Mouse (Mus musculus) hindbrain, embryonic 10.5 days (tissue): Measurements from ENCODE around the gene Mgst3. TPM values are rescaled to one million over a fixed set of nuclear protein-coding genes. Genes with fewer than 3 reads are reported as not detected.

Source experiments
- DNase-seq: peaks from one replicate; pipeline ENCODE4 v3.0.0-alpha.2; 2017; ENCODE audit warnings: low spot score
- H3K27ac ChIP-seq: fragments of 300-500 bp; sonication (generic); 2 replicates; pipeline ENCODE4 v1.5.1; 2016; ENCODE audit warnings: mild to moderate bottlenecking, moderate library complexity
- H3K27me3 ChIP-seq: fragments of 300-500 bp; sonication (generic); 2 replicates; pipeline ENCODE4 v1.6.1; 2016; ENCODE audit warnings: mild to moderate bottlenecking; ENCODE audit not compliant: poor library complexity, insufficient read depth, severe bottlenecking
- H3K36me3 ChIP-seq: fragments of 300-500 bp; sonication (generic); 2 replicates; pipeline ENCODE4 v1.6.1; 2016; ENCODE audit warnings: mild to moderate bottlenecking, moderate library complexity
- H3K4me1 ChIP-seq: fragments of 300-500 bp; sonication (generic); replicated peaks from 2 replicates; pipeline ENCODE4 v1.6.1; 2016; ENCODE audit warnings: mild to moderate bottlenecking
- H3K4me3 ChIP-seq: fragments of 300-500 bp; sonication (generic); 2 replicates; pipeline ENCODE4 v1.5.1; 2016; ENCODE audit warnings: mild to moderate bottlenecking, moderate library complexity
- H3K9me3 ChIP-seq: fragments of 300-500 bp; sonication (generic); 2 replicates; pipeline ENCODE4 v1.6.1; 2016; ENCODE audit warnings: mild to moderate bottlenecking, moderate library complexity
- WGBS: fragments of 180-500 bp; shearing (Covaris S2); methylation state at CpG from one replicate; pipeline ENCODE4 v1.1.7; 2016; 5-methylcytosine and 5-hydroxymethylcytosine counted together
- polyA plus RNA-seq: library from polyadenylated mRNA; unstranded; fragments of >200 nt; fragmentation: Nextera tagmentation; extraction: Ambion mirVana; gene quantifications from 2 replicates; pipeline ENCODE4 v1.2.1, GENCODE M21; 2016

Mgst3 gene
- polyA plus RNA-seq, 1 experiment from 2014 or later, result 83.9 TPM

DNA sequence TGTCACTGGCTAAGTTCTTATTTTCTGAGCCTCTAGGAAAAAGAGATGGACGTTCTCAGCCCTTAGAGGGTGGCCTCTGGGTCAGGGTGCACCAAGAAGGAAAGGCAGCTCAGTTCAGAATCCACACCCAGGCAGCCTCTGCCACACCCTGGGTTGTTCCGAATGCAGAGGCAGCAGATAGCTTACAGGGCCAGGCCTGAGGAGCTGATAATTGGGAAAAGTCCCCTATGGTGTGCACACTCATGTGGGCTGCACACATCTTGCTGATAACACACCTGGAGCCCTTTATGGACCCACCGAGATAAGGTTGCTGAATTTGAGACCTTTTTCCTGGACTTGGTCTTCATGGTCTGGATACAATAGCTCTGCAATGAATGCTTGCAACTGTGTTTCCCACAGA, 9.5 kb downstream of the Mgst3 start:
- WGBS, result 72% methylated on average over 3 of the region's 3 CpGs
- DNase-seq, result no peak

DNA sequence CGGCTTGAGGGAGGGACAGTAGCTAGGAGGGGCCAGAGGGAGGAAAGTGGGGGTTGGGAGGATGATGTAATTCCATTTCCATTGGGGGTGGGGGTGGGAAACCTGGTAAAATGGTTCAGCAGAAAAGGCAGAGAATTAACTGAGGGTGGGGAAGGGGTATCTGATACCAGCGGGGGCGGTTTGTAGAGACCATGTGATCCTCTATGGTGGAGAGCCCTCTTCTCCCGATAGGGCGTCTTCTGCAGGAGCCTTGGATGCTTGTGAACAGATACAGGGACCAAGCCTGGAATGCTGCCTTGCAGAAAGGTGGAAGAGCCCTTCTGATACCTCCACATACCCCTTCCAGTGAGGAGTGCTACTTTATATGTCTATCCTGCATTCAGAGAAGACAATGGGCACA, 10.5 kb downstream of the Mgst3 start:
- Histone ChIP-seq H3K4me3 (no peak overlapping the region), H3K27ac (peak overlapping the region; percentile 54; the same call in 1 of the 2 replicates), H3K4me1 (peaks cover 20% of the 10 kb centered on the region), H3K27me3 (0 out of 2 replicates have a peak, but pooled peaks cover 3% of the 10 kb centered on the region), H3K36me3 (no peaks in the 10 kb centered on the region), H3K9me3 (no peaks in the 10 kb centered on the region)
- no peak for DNase-seq
- WGBS, result 86% methylated on average over 5 of the region's 5 CpGs

More for the DNA sequence above, 9.5 kb downstream of the Mgst3 start:
- peaks cover 20% of the 10 kb centered on the region for H3K4me1 ChIP-seq
- 0 out of 2 replicates have a peak overlapping the region, but pooled peaks have one; percentile 54 for H3K27ac ChIP-seq
- no peaks in the 10 kb centered on the region for H3K9me3 ChIP-seq
- 0 out of 2 replicates have a peak, but pooled peaks cover 3% of the 10 kb centered on the region for H3K27me3 ChIP-seq
- no peaks in the 10 kb centered on the region for H3K36me3 ChIP-seq
- no peak overlapping the region for H3K4me3 ChIP-seq

DNA sequence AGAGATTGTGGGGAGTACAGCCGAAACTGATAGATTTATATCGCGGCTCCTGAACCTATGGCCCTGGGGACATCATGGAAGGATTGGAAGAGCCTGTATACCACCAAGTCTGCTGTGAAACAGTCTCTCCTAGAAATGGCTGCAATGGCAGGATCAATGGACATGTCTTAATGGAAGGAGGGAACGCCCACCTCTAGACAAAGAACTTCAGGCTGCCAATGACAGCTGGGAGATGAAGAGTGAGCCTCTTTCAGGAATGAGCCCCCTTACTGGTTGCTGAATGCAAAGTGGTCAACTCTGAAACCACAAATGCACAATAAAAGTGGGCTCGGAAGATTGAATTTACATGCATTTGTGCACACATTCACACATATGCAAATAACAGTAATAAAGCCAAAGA, 10.9 kb downstream of the Mgst3 start:
- 81% methylated on average over 5 of the region's 5 CpGs for WGBS
- no peak overlapping the region for H3K4me3 ChIP-seq
- H3K27me3 ChIP-seq, result 0 out of 2 replicates have a peak, but pooled peaks cover 3% of the 10 kb centered on the region
- H3K4me1 ChIP-seq, result peaks cover 20% of the 10 kb centered on the region
- H3K27ac ChIP-seq, result peak overlapping the region; percentile 54; the same call in 1 of the 2 replicates
- DNase-seq, result no peak
- H3K9me3 ChIP-seq, result no peaks in the 10 kb centered on the region
- H3K36me3 ChIP-seq, result no peaks in the 10 kb centered on the region

DNA sequence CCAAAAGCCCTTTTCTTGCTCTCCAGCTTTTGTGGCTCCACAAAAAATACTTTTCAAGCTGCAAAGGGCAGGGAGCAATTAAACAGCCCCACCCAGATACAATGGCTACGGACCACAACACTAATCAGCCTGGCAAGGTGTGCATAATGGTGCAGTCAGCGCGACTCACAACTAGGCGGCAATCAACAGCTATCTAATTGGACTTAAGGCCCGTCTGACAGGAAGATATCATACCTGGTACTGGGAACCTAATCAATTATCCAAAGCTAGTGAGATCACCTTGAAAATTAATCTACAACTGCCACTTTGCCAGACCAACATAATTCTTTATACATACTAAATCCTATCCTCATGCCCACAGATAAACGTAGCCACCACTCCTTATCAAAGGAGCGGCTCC, 11.3 kb downstream of the Mgst3 start:
- Histone ChIP-seq H3K9me3 (no peaks in the 10 kb centered on the region), H3K4me3 (no peak overlapping the region), H3K4me1 (peaks cover 20% of the 10 kb centered on the region), H3K27ac (peak overlapping the region; percentile 54; the same call in 1 of the 2 replicates), H3K27me3 (0 out of 2 replicates have a peak, but pooled peaks cover 3% of the 10 kb centered on the region), H3K36me3 (no peaks in the 10 kb centered on the region)
- 87% methylated on average over 7 of the region's 7 CpGs for WGBS
- no peak for DNase-seq

DNA sequence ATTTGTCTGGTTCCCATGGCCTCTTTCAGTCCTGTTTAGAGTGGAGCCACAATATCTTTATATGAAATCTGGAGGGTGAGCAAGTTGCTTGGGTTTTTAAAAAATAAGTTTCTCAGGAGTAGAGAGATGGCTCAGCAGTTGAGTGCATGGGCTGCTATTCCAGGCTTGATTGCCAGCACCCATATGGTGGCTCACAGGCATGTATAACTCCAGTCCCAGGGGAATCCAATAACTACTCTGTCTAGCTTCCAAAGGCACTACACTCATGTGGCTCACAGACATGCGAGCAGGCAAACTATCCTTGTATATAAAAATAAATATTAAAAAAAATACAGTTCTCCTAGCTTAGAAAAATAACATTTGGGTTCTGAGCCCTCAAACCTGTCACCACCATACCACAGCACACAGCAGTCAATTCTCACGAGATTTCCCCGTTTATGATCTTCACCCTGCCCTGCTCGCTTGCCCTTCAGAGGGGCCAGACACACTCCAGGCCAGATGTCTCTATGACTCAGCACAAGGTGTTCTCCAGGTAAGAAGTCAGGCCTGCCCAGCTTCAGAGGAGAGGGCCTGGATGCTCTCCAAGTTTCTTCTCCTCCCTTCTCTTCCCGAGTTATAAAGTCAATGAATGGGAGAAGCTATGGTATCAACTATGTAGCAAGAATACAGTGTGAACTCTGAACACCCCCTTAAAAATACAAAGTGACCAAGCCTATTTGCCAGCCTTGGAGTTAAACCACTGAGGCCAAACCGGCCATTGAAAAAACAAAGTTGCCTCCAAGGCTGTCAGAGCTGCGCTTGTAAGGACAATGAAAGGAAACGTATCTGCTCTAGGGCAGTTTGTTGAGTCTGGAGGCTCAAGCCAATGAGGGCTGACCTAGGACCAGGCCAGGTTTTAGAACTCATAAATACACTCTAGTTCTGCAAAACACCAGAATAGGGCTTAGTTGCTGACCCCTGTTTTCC, 12.3 kb downstream of the Mgst3 start:
- no peak for DNase-seq
- Histone ChIP-seq H3K27me3 (peaks cover 1% of the 10 kb centered on the region; the same call in 1 of the 2 replicates), H3K4me3 (no peak overlapping the region), H3K4me1 (peaks cover 20% of the 10 kb centered on the region), H3K27ac (no peak overlapping the region), H3K36me3 (peaks cover under 1% of the 10 kb centered on the region), H3K9me3 (no peaks in the 10 kb centered on the region)
- 86% methylated on average over 8 of the region's 8 CpGs for WGBS

DNA sequence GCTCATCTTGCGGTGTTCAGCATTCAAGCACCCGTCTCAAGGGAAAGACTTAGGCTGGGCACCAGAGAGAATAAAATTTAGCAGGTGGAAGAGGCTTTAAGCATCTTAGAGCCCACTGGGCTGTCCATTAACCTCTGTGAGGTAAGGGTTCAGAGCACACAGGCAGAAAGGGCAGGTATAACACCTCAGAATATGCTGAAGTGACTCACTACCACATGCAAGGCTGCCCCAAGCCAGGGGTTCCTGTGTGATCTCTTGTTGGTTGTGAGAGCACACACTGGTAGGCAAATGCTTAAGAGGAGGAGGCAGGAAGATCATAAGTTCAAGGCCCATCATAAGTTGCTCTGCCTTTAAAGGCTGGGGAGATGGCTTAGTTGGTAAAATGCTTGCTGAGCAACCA, 13.4 kb downstream of the Mgst3 start:
- no peak for DNase-seq
- WGBS, result 86% methylated on average over 2 of the region's 2 CpGs
- no peak overlapping the region for H3K4me3 ChIP-seq
- peaks cover 7% of the 10 kb centered on the region for H3K27me3 ChIP-seq
- H3K4me1 ChIP-seq, result peaks cover 20% of the 10 kb centered on the region
- H3K36me3 ChIP-seq, result peaks cover 8% of the 10 kb centered on the region
- no peaks in the 10 kb centered on the region for H3K9me3 ChIP-seq
- no peak overlapping the region for H3K27ac ChIP-seq

DNA sequence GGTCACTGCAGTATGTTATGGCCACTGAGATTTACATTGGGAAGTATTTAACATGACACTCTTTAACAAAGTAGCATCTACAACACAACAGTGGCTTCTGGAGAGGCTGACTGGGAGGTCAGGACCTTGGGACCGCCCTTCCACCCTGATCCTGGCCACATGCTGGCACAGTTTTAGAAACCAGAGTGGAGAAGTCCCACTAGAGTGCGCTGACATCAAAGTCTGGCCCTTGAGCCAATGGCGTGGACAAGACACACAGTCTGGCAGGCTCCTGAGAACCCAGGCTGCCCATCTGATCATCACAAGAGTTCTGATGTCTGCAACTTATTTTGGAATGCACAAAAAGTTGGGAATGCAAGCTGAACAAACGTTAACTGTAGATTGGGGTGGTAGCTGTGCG, 13.9 kb downstream of the Mgst3 start:
- no peaks in the 10 kb centered on the region for H3K9me3 ChIP-seq
- H3K36me3 ChIP-seq, result peaks cover 8% of the 10 kb centered on the region
- no peak for DNase-seq
- peaks cover 23% of the 10 kb centered on the region for H3K4me1 ChIP-seq
- peaks cover 12% of the 10 kb centered on the region for H3K27me3 ChIP-seq
- H3K4me3 ChIP-seq, result no peak overlapping the region
- WGBS, result 63% methylated on average over 5 of the region's 5 CpGs
- no peak overlapping the region for H3K27ac ChIP-seq

DNA sequence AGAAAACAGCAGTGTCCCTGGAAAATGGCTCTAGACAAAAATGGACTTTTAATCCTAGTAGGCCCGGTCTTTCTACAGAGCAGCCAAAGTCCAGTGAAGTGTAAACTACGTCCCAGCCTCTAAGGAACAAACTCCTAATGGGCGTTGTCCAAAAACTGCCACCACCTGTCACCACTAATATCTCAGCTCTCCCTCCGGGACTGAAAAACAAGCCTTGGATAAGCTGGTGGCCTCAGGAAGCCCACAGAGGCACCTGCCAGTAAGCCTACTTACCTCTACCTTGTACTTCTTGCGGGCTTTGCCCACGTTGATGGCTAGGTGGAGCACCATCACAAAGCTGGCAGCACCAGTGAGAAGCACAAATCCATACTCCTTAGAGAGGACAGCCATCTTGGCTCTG, 15.6 kb downstream of the Mgst3 start:
- Histone ChIP-seq H3K36me3 (peaks cover 8% of the 10 kb centered on the region), H3K4me1 (peaks cover 24% of the 10 kb centered on the region), H3K4me3 (no peak overlapping the region), H3K9me3 (no peaks in the 10 kb centered on the region), H3K27me3 (peaks cover 22% of the 10 kb centered on the region), H3K27ac (no peak overlapping the region)
- no peak for DNase-seq
- 79% methylated on average over 6 of the region's 6 CpGs for WGBS

DNA sequence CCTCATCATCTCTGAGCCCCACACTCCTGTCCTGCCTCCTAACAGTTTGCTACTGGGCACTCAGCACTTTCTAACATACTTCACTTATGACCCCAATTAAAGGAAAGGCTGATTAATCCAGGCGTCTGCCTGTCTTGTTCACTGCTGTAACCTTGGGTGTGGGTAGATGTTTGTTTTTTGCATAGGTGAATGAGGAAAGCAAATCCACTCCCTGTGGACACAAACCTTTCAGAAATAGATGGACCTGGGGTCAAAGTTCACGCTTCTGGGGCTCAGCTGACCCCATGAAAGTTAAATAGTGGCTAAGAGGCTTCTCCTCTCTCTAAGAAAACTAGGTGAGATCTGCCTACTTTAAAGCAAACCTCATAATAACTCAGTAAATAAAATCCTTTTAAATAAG, 18.7 kb downstream of the Mgst3 start:
- Histone ChIP-seq H3K27ac (no peak overlapping the region), H3K27me3 (peaks cover 22% of the 10 kb centered on the region), H3K4me3 (no peak overlapping the region), H3K4me1 (peaks cover 11% of the 10 kb centered on the region), H3K9me3 (no peaks in the 10 kb centered on the region), H3K36me3 (peaks cover 8% of the 10 kb centered on the region)
- DNase-seq, result no peak
- WGBS, result 48% methylated on average over 2 of the region's 2 CpGs

DNA sequence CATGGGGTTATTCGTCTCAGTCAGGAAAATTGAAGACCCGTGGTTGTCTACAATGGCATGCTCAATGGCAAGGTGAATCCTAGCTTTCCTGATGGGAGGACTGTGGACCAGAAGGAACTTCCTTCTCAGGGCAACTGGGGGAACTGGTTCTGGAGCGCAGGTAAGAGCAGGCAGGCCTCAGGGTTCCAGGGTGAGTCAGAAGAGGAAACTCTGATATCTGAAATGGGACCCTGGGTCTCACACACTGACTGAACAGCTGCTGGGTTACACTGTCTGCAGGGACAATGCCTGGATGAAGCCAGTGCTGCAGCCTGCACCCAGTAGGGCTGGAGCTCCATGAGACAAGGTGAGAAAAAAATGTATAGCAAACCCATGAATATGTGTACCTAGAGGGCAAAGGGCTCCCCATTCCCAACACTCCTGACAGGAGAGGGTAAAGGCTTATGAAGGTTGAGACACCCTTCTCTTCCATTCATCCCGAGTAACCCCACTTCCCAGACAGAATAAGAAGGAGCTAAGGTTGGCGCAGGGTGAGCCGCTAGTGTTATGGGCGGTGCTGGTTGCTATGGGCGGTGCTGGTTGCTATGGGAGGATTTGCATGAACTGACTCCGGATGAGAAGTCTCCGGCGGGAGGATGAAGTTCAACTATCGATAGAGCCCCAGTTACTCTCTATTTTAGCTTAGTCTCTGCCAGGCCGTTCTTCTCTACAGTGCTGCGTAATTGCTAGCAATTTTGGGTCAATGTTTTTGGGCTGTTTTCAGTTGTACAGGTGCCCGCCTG, 19.4 kb downstream of the Mgst3 start:
- H3K27me3 ChIP-seq, result peaks cover 22% of the 10 kb centered on the region
- peak; percentile 76 for DNase-seq
- H3K27ac ChIP-seq, result no peak overlapping the region
- no peaks in the 10 kb centered on the region for H3K9me3 ChIP-seq
- H3K4me3 ChIP-seq, result peak overlapping the region; percentile 13; the same call in 1 of the 2 replicates
- peaks cover 8% of the 10 kb centered on the region for H3K36me3 ChIP-seq
- H3K4me1 ChIP-seq, result peaks cover 11% of the 10 kb centered on the region
- WGBS, result 16% methylated on average over 15 of the region's 15 CpGs

DNA sequence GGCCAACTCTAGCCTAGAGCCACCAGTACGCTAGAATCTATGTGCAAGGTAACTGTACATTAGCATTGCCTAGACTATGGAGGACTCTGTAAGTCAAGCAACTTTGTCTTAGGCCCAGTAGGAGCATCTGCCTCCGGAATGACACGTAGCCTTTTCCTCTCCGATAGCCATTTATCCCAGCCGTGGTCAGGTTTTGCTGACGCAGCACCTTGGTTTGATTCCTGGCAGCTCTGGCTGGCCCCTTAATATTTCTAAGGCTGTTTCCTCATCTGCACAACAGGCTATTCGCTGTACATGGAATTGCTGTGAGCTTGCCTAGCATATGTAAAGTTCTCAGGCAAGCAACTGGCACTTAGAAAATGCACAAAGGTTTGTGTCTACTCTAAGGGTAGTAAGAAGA, 20.9 kb downstream of the Mgst3 start:
- Histone ChIP-seq H3K4me1 (peaks cover 11% of the 10 kb centered on the region), H3K27me3 (peaks cover 22% of the 10 kb centered on the region), H3K4me3 (no peak overlapping the region), H3K36me3 (peaks cover 8% of the 10 kb centered on the region), H3K9me3 (no peaks in the 10 kb centered on the region), H3K27ac (no peak overlapping the region)
- WGBS, result 93% methylated on average over 7 of the region's 7 CpGs
- DNase-seq, result no peak

DNA sequence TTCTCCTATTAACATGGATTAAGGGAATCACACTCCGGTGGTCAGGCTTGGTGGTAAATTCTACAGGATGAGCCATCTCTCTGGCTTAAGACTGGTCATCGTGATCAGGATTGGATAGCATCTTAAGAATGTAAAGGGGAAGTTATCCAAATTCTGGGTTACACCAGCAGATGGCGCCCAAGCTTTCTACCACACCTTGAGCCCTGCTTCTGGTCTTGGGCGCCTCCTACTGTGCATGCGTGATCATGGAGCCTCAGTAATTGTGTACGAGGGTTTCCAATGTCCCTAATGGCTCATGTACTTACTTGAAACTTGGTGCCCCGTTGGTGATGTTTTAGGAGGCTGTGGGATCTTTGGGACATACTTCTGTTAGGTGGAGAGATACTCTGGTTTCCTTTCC, 23.7 kb downstream of the Mgst3 start:
- H3K27ac ChIP-seq, result no peak overlapping the region
- peak; percentile 80 for DNase-seq
- no peak overlapping the region for H3K4me3 ChIP-seq
- 14% methylated on average over 7 of the region's 7 CpGs for WGBS
- H3K27me3 ChIP-seq, result peaks cover 11% of the 10 kb centered on the region
- peaks cover 24% of the 10 kb centered on the region for H3K36me3 ChIP-seq
- H3K9me3 ChIP-seq, result no peaks in the 10 kb centered on the region
- H3K4me1 ChIP-seq, result peaks cover 10% of the 10 kb centered on the region
